Mouse (Mus musculus) embryonic fibroblast, embryonic 13.5 days (primary cell): Measurements from ENCODE around the gene Mid1. TPM values are rescaled to one million over a fixed set of nuclear protein-coding genes. Genes with fewer than 3 reads are reported as not detected.

ENCODE experiments used
- H3K27ac ChIP-seq: 2 replicates; pipeline ENCODE4 v1.5.1; 2012; ENCODE audit warnings: low read length, control low read depth, inconsistent platforms; ENCODE audit not compliant: insufficient read depth
- H3K4me1 ChIP-seq: 2 replicates; pipeline ENCODE4 v1.6.1; 2011; ENCODE audit warnings: low read length; ENCODE audit not compliant: control insufficient read depth, insufficient read depth
- H3K4me3 ChIP-seq: 2 replicates; pipeline ENCODE4 v1.5.1; 2011; ENCODE audit warnings: mild to moderate bottlenecking, control low read depth, low read length; ENCODE audit not compliant: insufficient read depth
- CTCF ChIP-seq: IDR thresholded peaks from 2 replicates; pipeline ENCODE4 v1.5.1; 2011; ENCODE audit warnings: mild to moderate bottlenecking, control low read depth, low read length, moderate library complexity, borderline replicate concordance; ENCODE audit not compliant: insufficient read depth
- POLR2A ChIP-seq: IDR thresholded peaks from 2 replicates; pipeline ENCODE4 v1.6.1; 2011; ENCODE audit warnings: low read depth, mild to moderate bottlenecking, control low read depth, low read length, moderate library complexity
- polyA plus RNA-seq: library from polyadenylated mRNA; stranded (reverse); fragments of >200 nt; gene quantifications from 2 replicates; pipeline ENCODE4 v1.2.4, GENCODE M21; 2011; ENCODE audit warnings: low read depth; ENCODE audit not compliant: missing spikeins, insufficient read length

Gene Mid1
- polyA plus RNA-seq, 1 experiment: 36.1 TPM

DNA sequence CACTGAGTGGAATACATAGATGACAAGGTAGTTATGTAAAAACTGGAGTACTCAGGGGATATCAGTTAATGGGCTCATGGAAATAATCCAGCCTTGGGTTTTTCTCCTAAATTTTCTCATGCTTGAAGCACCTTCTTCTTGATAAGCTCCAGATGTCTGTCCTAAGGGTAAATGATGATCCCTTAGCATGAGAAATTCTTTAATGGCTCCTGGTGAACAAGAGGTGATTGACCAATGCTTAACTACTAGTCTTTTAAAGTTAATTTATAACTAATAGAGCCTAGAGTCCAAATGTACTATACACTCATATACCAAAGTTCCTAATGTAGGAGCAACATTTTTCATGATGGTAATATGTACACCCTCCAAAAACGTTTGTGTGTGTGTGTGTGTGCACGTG, 218.7 kb downstream of the Mid1 start:
- H3K4me1 ChIP-seq: peaks cover 2% of the 10 kb centered on the region
- no peak for TF ChIP-seq POLR2A
- no peak for TF ChIP-seq CTCF
- H3K4me3 ChIP-seq: no peak overlapping the region
- no peak overlapping the region for H3K27ac ChIP-seq

DNA sequence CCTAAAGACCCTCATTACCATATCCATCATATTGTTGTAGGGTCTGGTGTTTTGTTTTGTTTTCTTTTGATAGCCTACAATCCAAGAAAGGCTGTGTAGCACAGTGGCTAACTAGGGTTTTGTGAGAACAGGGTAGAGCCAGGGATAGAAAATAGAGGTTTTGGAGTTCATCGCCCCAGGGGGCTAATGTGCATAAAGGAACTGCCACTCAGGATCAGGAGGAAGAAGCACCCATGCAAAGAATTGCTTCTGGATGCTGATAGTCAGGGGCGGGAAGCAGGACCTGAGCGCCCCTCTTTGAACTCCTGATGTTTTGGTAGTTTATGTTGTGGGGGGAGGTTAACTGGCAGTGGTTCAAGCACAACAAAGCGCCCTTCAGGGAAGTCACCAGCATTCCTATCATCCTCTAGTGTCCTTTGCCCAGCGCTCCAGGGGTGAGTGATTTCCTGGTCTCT, 221.1 kb downstream of the Mid1 start:
- Histone ChIP-seq H3K4me3 (no peak overlapping the region), H3K4me1 (no peaks in the 10 kb centered on the region), H3K27ac (no peak overlapping the region)
- TF ChIP-seq POLR2A (no peak), CTCF (no peak)

DNA sequence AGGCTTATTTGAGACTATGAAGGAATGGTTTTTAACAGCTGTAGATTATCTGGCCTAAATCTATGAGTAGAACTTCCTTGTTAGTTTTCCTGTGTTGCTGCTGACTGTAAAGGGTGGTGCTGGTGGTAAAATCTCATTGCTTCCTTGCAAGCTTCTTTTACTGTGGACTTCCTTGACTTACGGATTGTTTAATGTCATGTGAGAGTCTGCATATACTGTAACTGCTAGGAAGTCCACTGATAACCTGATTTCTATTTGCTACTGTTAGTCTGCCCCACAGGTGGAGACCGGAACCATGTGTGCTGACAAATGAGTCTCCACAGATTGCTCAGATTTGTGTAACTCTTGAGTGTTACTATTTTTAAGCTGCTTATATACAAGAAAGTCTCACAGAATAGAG, 224.9 kb downstream of the Mid1 start:
- Histone ChIP-seq H3K4me1 (no peaks in the 10 kb centered on the region), H3K4me3 (no peak overlapping the region)
- TF ChIP-seq CTCF: no peak
- TF ChIP-seq POLR2A: no peak

DNA sequence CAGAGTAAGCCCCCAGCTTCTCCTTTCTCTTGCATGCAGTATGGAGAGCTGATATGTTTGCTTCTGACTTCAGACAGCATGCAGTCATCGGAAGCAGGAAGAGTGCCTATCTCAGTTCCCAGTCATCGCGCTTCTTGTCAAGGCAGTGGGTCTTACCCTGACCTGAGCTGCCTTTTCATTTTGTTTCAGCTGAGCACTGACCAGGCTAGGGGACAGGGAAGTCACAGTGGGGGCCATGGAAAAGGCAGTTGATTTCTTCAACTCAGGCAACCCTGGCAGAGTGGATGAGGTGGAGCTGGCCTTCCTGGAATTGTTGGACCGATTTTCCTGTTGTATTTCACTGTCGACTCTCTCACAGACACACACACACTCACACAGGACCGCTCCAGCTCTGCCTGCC, 230.7 kb downstream of the Mid1 start:
- Histone ChIP-seq H3K27ac (no peak overlapping the region), H3K4me1 (no peaks in the 10 kb centered on the region), H3K4me3 (no peak overlapping the region)
- TF ChIP-seq POLR2A (no peak), CTCF (no peak)

More for the DNA sequence above, 224.9 kb downstream of the Mid1 start:
- no peak overlapping the region for H3K27ac ChIP-seq

DNA sequence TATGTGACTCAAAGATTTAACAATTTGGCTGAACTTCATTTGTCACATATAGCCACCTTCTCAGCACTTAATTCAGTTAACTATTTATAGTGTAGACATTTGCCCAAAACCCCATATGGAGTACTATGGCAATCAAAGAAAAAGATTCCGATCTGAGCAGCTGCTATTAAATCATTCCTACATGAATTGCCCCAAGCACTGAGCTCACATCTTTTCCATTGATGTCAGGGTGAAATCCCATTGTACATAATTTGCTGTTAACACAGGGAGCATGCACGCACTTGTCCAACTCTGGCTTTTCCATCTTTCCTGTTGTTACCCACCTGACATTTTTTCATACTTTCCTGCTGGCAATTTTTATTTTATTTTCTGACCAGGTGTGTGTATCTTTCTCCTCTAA, 237.5 kb downstream of the Mid1 start:
- TF ChIP-seq POLR2A (no peak), CTCF (no peak)
- no peak overlapping the region for H3K4me3 ChIP-seq
- H3K27ac ChIP-seq: no peak overlapping the region
- no peaks in the 10 kb centered on the region for H3K4me1 ChIP-seq

DNA sequence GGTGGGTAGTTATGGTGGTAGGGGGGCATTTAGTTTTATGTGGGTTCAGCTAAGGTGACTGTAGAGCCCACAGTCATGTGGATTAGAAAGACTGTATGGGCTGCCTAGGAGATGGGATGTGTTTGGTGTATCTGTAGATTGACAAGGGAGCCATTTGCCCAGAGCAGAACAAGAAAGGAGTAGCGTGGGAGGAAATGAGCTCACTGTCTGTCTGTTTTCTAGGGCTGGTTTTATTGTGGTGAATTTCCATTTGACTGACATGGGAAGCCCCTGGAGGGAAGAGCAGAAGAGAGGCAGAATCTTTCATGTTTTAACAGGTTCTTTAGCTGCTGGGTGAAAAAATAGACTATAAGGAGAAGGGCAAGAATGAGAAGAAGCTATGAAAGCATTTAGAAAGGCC, 238.4 kb downstream of the Mid1 start:
- no peak overlapping the region for H3K27ac ChIP-seq
- no peak overlapping the region for H3K4me3 ChIP-seq
- TF ChIP-seq CTCF (no peak), POLR2A (no peak)
- H3K4me1 ChIP-seq: no peaks in the 10 kb centered on the region

DNA sequence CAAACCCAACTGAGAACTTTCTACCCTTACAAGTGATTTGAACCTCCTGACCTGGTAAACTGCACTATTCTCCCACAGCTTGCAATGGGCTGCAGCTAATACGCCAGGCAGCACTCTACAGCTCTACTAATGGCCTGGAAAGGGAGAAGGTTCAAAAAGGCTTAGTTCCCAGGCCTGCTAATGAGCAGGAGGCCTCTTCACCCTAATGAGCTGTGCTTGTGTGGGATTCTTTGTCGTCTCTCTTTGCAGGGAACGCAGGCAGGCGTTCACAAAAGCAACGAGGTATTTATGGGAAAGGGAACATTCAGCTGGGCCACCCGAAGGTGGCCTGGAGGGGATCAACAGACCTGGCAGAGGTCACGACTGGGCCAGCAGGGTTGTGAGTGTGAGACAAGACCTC, 240.6 kb downstream of the Mid1 start:
- Histone ChIP-seq H3K27ac (no peak overlapping the region), H3K4me1 (no peaks in the 10 kb centered on the region), H3K4me3 (no peak overlapping the region)
- TF ChIP-seq POLR2A: no peak
- no peak for TF ChIP-seq CTCF

DNA sequence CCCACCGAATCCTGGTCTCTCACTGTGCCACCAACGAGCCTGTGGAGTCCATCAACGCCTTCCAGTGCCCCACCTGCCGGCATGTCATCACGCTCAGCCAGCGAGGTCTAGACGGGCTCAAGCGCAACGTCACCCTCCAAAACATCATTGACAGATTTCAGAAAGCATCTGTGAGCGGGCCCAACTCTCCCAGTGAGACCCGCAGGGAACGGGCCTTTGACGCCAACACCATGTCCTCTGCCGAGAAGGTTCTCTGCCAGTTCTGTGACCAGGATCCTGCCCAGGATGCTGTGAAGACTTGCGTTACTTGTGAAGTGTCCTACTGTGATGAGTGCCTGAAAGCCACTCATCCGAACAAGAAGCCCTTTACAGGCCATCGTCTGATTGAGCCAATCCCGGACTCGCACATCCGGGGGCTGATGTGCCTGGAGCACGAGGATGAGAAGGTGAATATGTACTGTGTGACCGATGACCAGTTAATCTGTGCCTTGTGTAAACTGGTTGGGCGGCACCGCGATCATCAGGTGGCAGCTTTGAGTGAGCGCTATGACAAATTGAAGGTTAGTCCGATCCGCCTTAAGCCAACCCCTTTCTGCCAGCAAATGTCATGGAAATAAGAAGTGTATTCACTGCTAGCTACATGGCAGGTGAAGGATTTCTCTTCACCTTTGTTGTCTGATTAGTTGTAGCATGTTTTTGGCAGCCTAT, 242.3 kb downstream of the Mid1 start:
- H3K4me1 ChIP-seq: no peaks in the 10 kb centered on the region
- TF ChIP-seq CTCF (no peak), POLR2A (no peak)
- H3K4me3 ChIP-seq: no peak overlapping the region
- H3K27ac ChIP-seq: no peak overlapping the region

DNA sequence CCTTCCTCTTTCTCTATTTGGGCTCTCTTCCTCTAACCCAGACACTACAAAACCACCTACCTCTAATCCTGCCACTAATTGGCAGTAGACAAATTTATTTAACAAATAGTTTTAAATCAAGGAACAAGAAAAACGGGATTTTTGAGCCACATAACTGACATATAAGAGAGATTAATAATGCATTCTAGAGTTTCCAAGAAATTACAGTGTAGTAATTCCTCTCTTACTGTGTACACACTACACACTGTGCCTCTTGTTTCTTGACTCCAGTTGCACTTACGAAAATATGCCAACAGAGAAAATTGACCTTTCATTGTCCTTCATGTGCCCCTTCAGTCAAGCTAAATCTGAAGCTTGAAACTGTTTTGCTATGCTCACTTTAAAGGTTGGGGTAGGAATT, 245.9 kb downstream of the Mid1 start:
- H3K4me3 ChIP-seq: no peak overlapping the region
- TF ChIP-seq CTCF (no peak), POLR2A (no peak)
- H3K4me1 ChIP-seq: no peaks in the 10 kb centered on the region
- H3K27ac ChIP-seq: no peak overlapping the region

DNA sequence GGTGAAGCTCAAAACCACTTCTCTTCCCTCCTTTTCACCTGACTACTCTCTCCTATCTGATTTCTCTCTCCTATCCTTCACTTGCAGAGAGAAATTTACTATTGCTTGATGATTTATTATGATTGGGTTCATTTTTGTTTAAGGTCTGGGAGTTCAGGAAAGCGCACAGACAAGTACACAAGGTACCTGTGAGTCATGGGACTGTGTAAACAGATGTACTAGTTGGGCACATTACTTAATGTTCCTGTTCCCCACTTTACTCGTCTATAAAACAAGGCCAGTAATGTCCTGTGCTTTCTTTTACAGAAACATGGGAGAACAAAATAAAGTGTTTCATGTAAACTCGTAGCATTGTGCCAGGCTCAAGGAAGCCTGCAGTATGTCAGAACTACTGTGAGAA, 248.2 kb downstream of the Mid1 start:
- Histone ChIP-seq H3K4me3 (no peak overlapping the region), H3K27ac (no peak overlapping the region), H3K4me1 (peaks cover 2% of the 10 kb centered on the region; the same call in 1 of the 2 replicates)
- TF ChIP-seq CTCF: no peak
- no peak for TF ChIP-seq POLR2A

DNA sequence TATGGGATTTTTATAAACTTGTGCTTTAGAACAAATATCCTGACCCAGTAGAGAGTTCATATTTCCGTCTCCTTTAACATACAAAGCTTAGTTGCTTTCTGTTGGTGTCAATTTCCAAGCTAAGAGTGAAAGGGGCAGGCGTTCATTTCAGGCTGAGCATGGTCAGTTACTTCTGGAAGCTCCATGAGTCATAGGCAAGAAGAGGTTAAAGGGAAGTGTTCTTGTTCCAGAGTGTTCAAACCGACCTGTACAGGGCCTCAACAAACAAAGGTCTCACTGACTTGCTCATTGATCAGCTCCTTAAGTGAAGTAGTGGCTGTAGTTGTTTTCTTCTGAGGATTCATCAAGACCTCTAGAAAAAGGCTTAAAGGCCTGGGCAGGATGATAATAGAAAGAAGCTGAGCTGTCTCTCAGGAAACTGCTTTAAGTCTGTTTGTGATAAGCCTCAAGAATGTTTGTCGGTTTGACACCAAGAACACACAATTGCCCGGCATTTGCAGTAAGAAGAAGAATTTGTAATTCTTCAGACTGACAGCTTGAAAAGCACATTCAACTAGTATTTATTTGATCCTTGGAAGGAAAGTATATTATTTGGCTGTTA, 252.2 kb downstream of the Mid1 start:
- Histone ChIP-seq H3K27ac (peak overlapping the region; percentile 68), H3K4me1 (peaks cover 2% of the 10 kb centered on the region; the same call in 1 of the 2 replicates), H3K4me3 (no peak overlapping the region)
- TF ChIP-seq CTCF: no peak
- TF ChIP-seq POLR2A: no peak
